Mouse (Mus musculus) liver, embryonic 11.5 days (tissue): ENCODE results near the gene Soat2. TPM values are rescaled to one million over a fixed set of nuclear protein-coding genes. Genes with fewer than 3 reads are reported as not detected.
A peak's percentile ranks its signal among the peaks of the same experiment; 100 is the strongest.

Experiments
- ATAC-seq: fragments of 200-750 bp; cut with Nextera tagmentation; replicated peaks from 2 replicates; pipeline ENCODE4 v1.8.0; 2017; ENCODE audit warnings: moderate number of reproducible peaks, mild to moderate bottlenecking, moderate TSS enrichment, moderate library complexity; ENCODE audit not compliant: low FRiP score
- DNase-seq: peaks from one replicate; pipeline ENCODE4 v3.0.0-alpha.2; 2017; ENCODE audit warnings: low spot score
- H3K27ac ChIP-seq: fragments of 300-500 bp; sonication (generic); 2 replicates; pipeline ENCODE4 v1.5.1; 2014; ENCODE audit warnings: mild to moderate bottlenecking, low read depth, low read length, control low read depth
- H3K27me3 ChIP-seq: fragments of 300-500 bp; sonication (generic); replicated peaks from 2 replicates; pipeline ENCODE4 v1.6.1; 2014; ENCODE audit warnings: low read length, mixed read lengths; ENCODE audit not compliant: control insufficient read depth, insufficient read depth
- H3K36me3 ChIP-seq: fragments of 300-500 bp; sonication (generic); 2 replicates; pipeline ENCODE4 v1.6.1; 2014; ENCODE audit warnings: mild to moderate bottlenecking, low read length, moderate library complexity, mixed read lengths; ENCODE audit not compliant: control insufficient read depth, insufficient read depth
- H3K4me1 ChIP-seq: fragments of 300-500 bp; sonication (generic); replicated peaks from 2 replicates; pipeline ENCODE4 v1.6.1; 2014; ENCODE audit warnings: low read length, mixed read lengths; ENCODE audit not compliant: control insufficient read depth, insufficient read depth
- H3K4me2 ChIP-seq: fragments of 300-500 bp; sonication (generic); 2 replicates; pipeline ENCODE4 v1.6.1; 2014; ENCODE audit warnings: mild to moderate bottlenecking, control low read depth, moderate library complexity
- H3K4me3 ChIP-seq: fragments of 300-500 bp; sonication (generic); 2 replicates; pipeline ENCODE4 v1.5.1; 2014; ENCODE audit warnings: low read depth, low read length, control low read depth
- H3K9ac ChIP-seq: fragments of 300-500 bp; sonication (generic); 2 replicates; pipeline ENCODE4 v1.6.1; 2014; ENCODE audit warnings: low read depth, low read length, control low read depth
- H3K9me3 ChIP-seq: fragments of 300-500 bp; sonication (generic); 2 replicates; pipeline ENCODE4 v1.6.1; 2016; ENCODE audit warnings: low read length, inconsistent platforms, mixed read lengths; ENCODE audit not compliant: control insufficient read depth
- WGBS: fragments of 180-500 bp; shearing (Covaris S2); extraction: QIAGEN DNeasy Blood & Tissue Kit; methylation state at CpG from one replicate; pipeline ENCODE4 v1.1.7; 2014; 5-methylcytosine and 5-hydroxymethylcytosine counted together
- polyA plus RNA-seq: library from polyadenylated mRNA; unstranded; fragments of >200 nt; fragmentation: Nextera tagmentation; extraction: Ambion mirVana; gene quantifications from 2 replicates; pipeline ENCODE4 v1.2.1, GENCODE M21; 2014

Soat2 gene
- polyA plus RNA-seq, 1 experiment from 2014 or later, result 36.2 TPM

- DNase-seq (no peak), ATAC-seq (no peak)
- Histone ChIP-seq H3K27ac (no peak overlapping the region), H3K4me1 (peaks cover 50% of the 10 kb centered on the region), H3K36me3 (peaks cover 3% of the 10 kb centered on the region; the same call in 1 of the 2 replicates), H3K27me3 (peaks cover 13% of the 10 kb centered on the region), H3K9me3 (no peaks in the 10 kb centered on the region), H3K4me2 (peak overlapping the region; percentile 59), H3K9ac (no peak overlapping the region), H3K4me3 (peak overlapping the region; percentile 13; the same call in 1 of the 2 replicates)
- WGBS, result 28% methylated on average over 18 of the region's 18 CpGs
Observed at GRCm38 (mm10) chr15:102105764-102106730, 44.3 kb upstream of the Soat2 start.

DNA sequence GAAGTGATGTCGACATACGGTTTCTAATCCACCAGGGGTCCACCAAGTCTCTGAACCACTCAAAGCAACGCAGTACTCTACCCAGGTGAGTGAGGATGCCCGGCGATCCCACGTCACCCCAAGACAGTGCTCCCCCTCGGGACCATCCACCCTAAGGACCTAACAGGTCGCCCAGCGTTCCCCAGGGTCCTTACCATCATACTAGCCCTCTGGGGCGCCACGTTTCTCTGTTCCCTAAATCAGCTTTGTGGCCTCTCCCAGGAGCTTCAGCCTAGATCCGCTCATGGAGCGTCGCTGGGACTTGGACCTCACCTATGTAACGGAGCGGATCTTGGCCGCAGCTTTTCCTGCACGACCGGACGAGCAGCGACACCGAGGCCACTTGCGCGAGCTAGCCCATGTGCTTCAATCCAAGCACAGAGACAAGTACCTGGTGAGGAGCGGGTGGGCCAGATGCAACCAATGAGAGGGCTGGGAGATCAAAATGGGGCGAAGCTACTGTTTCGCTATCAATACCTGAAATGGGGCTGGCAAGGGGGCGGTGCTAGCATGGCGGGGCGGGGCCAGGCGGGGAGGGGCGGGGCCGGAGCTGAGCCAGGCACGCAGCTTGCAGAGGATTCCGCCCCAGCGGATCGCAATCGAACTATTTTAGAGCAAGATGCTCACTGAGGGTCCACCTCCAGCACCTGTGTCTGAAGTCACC is 43.4 kb upstream of the Soat2 start:
- WGBS, result 19% methylated on average over 37 of the region's 38 CpGs

GRCm38 (mm10) chr15:102107689-102108573 is 42.4 kb upstream of the Soat2 start:
- ATAC-seq (no peak; the same call in 1 of the 2 replicates), DNase-seq (peak; percentile 59)
- WGBS, result 42% methylated on average over 13 of the region's 13 CpGs
- peaks cover 32% of the 10 kb centered on the region for H3K4me1 ChIP-seq
- peaks cover 5% of the 10 kb centered on the region; the same call in 1 of the 2 replicates for H3K36me3 ChIP-seq
- no peak overlapping the region for H3K9ac ChIP-seq
- H3K4me2 ChIP-seq, result peak overlapping the region; percentile 59
- peaks cover 10% of the 10 kb centered on the region for H3K27me3 ChIP-seq
- no peak overlapping the region for H3K4me3 ChIP-seq
- H3K27ac ChIP-seq, result no peak overlapping the region
- no peaks in the 10 kb centered on the region for H3K9me3 ChIP-seq

More for the DNA sequence above, 43.4 kb upstream of the Soat2 start:
- H3K9me3 ChIP-seq, result no peaks in the 10 kb centered on the region
- H3K4me3 ChIP-seq, result peak overlapping the region; percentile 13
- H3K9ac ChIP-seq, result no peak overlapping the region
- peaks cover 10% of the 10 kb centered on the region for H3K27me3 ChIP-seq
- peak; percentile 65 for DNase-seq
- H3K36me3 ChIP-seq, result peaks cover 3% of the 10 kb centered on the region; the same call in 1 of the 2 replicates
- no peak overlapping the region for H3K27ac ChIP-seq
- H3K4me1 ChIP-seq, result peaks cover 42% of the 10 kb centered on the region
- ATAC-seq, result no peak
- H3K4me2 ChIP-seq, result peak overlapping the region; percentile 59

DNA sequence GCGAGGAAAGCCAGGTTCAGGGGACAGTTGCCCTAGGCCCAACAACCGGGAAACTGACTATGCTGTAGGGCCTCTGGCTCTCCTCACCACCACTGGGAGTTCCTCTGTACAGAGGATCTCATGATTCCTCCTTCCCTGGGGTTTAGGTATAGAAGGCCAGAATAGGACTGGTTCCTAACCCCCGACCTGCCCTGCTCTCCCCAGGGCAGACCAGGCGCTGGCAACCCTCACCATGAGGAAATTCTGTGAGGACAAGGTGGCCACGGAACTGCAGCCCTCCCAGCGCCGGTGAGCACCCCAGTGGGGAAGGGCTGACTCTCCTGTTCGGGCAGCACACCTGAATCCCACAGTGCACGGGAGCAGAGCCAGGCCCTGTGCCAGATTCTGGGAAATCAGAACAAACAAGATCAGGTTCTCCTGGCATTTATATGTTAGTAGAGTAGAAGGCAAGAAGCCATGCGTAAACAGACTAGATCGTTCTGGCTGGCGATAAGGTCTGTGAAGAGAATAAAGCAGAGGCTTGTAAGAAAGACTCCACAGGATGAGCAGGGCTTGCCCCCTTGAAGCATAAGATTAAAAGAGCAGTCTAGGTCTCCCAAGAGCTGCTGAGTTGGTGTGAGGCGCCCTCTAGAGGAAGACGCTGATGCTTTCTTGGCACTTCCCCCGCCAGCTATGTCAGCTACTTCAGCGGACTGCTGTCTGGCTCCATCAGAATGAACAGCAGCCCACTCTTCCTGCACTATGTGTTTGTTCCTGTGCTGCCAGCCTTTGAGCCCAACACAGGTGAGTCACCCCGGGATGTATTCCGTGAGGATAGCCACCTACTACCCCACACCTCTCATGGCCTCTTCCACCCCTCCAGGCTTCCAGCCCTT is 41.4 kb upstream of the Soat2 start:
- Histone ChIP-seq H3K4me3 (no peak overlapping the region), H3K36me3 (peaks cover 5% of the 10 kb centered on the region; the same call in 1 of the 2 replicates), H3K27ac (no peak overlapping the region), H3K9me3 (no peaks in the 10 kb centered on the region), H3K4me2 (no peak overlapping the region), H3K4me1 (peaks cover 22% of the 10 kb centered on the region), H3K9ac (no peak overlapping the region), H3K27me3 (peaks cover 10% of the 10 kb centered on the region)
- peak; percentile 55 for DNase-seq
- ATAC-seq, result no peak
- WGBS, result 56% methylated on average over 18 of the region's 18 CpGs

- H3K4me3 ChIP-seq, result no peak overlapping the region
- H3K4me1 ChIP-seq, result peaks cover 17% of the 10 kb centered on the region
- H3K27ac ChIP-seq, result no peak overlapping the region
- WGBS, result 86% methylated on average over 7 of the region's 7 CpGs
- no peak for DNase-seq
- H3K36me3 ChIP-seq, result peaks cover 7% of the 10 kb centered on the region; the same call in 1 of the 2 replicates
- H3K9me3 ChIP-seq, result no peaks in the 10 kb centered on the region
- ATAC-seq, result no peak
- no peak overlapping the region for H3K9ac ChIP-seq
- H3K27me3 ChIP-seq, result peaks cover 10% of the 10 kb centered on the region
- H3K4me2 ChIP-seq, result no peak overlapping the region
Observed at GRCm38 (mm10) chr15:102110271-102110670, 40.1 kb upstream of the Soat2 start.

DNA sequence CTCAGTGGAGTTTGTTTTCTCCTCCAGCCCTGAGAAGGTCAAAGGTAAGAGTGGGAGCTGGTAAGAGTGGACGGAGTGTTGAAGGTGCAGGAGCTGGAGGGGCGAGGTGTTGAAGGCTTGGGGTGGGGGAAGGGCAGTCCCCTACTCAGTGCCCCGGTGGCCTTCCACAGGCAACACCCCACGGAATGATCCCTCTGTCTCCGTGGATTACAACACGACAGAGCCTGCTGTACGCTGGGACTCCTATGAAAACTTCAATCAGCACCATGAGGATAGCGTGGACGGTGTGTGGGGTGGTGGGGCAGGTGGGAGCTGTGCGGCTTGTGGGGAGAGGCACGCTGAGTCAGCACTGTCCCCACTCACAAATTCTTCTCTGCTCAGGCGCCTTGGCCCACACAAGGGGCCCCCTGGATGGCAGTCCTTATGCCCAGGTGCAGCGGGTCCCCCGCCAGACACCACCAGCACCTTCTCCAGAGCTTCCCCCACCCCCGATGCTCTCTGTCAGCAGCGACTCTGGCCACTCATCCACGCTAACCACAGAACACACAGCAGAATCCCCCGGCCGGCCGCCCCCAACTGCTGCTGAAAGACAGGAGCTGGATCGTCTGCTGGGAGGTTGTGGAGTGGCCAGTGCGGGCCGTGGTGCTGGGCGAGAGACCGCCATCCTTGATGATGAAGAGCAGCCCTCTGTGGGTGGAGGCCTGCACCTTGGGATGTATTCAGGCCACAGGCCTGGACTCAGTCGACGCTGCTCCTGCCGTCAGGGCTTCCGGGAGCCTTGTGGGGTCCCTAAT is 39.4 kb upstream of the Soat2 start:
- 70% methylated on average over 29 of the region's 29 CpGs for WGBS
- H3K4me2 ChIP-seq, result no peak overlapping the region
- H3K9ac ChIP-seq, result no peak overlapping the region
- no peaks in the 10 kb centered on the region for H3K9me3 ChIP-seq
- ATAC-seq (no peak), DNase-seq (no peak)
- peaks cover 18% of the 10 kb centered on the region for H3K4me1 ChIP-seq
- H3K4me3 ChIP-seq, result no peak overlapping the region
- peaks cover 7% of the 10 kb centered on the region; the same call in 1 of the 2 replicates for H3K36me3 ChIP-seq
- no peak overlapping the region for H3K27ac ChIP-seq
- H3K27me3 ChIP-seq, result peaks cover 9% of the 10 kb centered on the region

DNA sequence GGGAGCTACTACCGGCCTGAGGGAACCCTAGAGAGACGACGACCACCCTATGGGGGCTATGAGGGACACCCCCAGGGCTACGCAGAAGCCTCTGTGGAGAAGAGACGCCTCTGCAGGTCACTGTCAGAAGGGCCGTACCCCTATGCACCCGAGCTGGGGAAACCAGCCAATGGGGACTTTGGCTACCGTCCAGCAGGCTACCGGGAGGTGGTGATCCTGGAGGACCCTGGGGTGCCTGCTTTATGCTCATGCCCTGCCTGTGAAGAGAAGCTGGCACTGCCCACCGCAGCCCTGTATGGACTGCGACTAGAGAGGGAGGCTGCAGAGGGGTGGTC is 38.9 kb upstream of the Soat2 start:
- DNase-seq (no peak), ATAC-seq (no peak)
- no peak overlapping the region for H3K4me3 ChIP-seq
- peaks cover 15% of the 10 kb centered on the region for H3K4me1 ChIP-seq
- H3K27me3 ChIP-seq, result peaks cover 4% of the 10 kb centered on the region; the same call in 1 of the 2 replicates
- no peak overlapping the region for H3K27ac ChIP-seq
- H3K4me2 ChIP-seq, result no peak overlapping the region
- H3K36me3 ChIP-seq, result peaks cover 10% of the 10 kb centered on the region; the same call in 1 of the 2 replicates
- H3K9me3 ChIP-seq, result no peaks in the 10 kb centered on the region
- WGBS, result 86% methylated on average over 11 of the region's 11 CpGs
- no peak overlapping the region for H3K9ac ChIP-seq
